15 mouse cellular contexts compared by ENCODE assay signal in the genomic region with DNA sequence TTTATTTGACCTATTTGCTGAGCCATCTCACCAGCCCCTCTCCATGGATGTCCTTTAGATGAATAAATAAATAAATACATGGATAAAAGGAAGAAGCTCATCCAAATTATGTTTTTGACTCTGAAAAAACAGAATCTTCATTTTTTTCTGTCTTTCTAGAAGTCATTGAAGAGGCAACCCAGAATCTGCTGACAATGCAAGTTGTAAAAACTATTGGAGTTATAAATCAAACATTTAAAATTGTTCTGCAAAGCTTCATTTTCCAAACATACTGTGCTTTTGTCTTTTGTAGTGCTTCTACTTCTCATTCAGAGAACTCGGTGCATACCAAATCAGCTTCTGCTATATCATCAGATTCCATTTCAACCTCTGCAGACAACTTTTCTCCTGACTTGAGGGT.
"Had no signal": no experiment of that assay in that cellular context is flagged by ENCODE, and none has a peak within 500 bp of the region (broad histone marks: within the 10 kb centered on the region; RNA-seq: fewer than 3 reads in every experiment).

No protein-coding gene starts in this region.

- H3K4me1 ChIP-seq: neural tube, embryonic 13.5 days; stomach, embryonic 15.5 days had no signal

- H3K27ac ChIP-seq: neural tube, embryonic 13.5 days; stomach, embryonic 15.5 days; stomach, postnatal 0 days had no signal

- H3K27me3 ChIP-seq: neural tube, embryonic 13.5 days; stomach, embryonic 15.5 days had no signal

- DNase-seq: retina, postnatal 1 day; right cerebral cortex, adult 18-20 months; right cerebral cortex, postnatal 14 days; right cerebral cortex, postnatal 25 days; right cerebral cortex, postnatal 4 days; spleen, adult 18-20 months; thymus, adult 18-20 months; thymus, adult 2 months; thymus, postnatal 14 days; thymus, postnatal 25 days; thymus, postnatal 36 days; thymus, postnatal 4 days had no signal

- H3K9ac ChIP-seq: neural tube, embryonic 13.5 days; stomach, embryonic 15.5 days had no signal

- H3K4me3 ChIP-seq: neural tube, embryonic 13.5 days; stomach, embryonic 15.5 days had no signal

- H3K4me2 ChIP-seq: neural tube, embryonic 13.5 days; stomach, embryonic 15.5 days had no signal

- H3K9me3 ChIP-seq: neural tube, embryonic 13.5 days; stomach, embryonic 15.5 days had no signal
